Mouse (Mus musculus) urinary bladder, adult 2 months (tissue): ENCODE data around the gene Gm45233. TPM values are rescaled to one million over a fixed set of nuclear protein-coding genes. Genes with fewer than 3 reads are reported as not detected.

Source experiments
- DNase-seq: peaks from one replicate; pipeline ENCODE4 v3.0.0; 2022; ENCODE audit warnings: low spot score
- polyA plus RNA-seq: library from polyadenylated mRNA; depleted of rRNA; stranded (reverse); fragments of >200 nt; gene quantifications from 2 replicates; pipeline ENCODE4 v1.2.3, GENCODE M21; 2012; rRNA removed

The Gm45233 gene
- polyA plus RNA-seq, 1 experiment: 0.12 TPM

GRCm38 (mm10) chr7:43495343-43496021 is 51.6 kb downstream of the Gm45233 start:
- DNase-seq: no peak

GRCm38 (mm10) chr7:43511707-43512478 is 68.0 kb downstream of the Gm45233 start:
- no peak for DNase-seq

- DNase-seq: no peak
Measured at GRCm38 (mm10) chr7:43512519-43512918, 68.6 kb downstream of the Gm45233 start.

Other genes with a start within 250 kb of the Gm45233 start
- gene Zfp715, start 130.8 kb upstream of the Gm45233 start, polyA plus RNA-seq: 11.9 and 13.1 TPM in 2 replicates
- gene Siglecf, start 92.8 kb upstream of the Gm45233 start, polyA plus RNA-seq: 0.30 and 0.50 TPM in 2 replicates
- 2.0 TPM in 2 replicates for gene Siglecg, start 35.9 kb upstream of the Gm45233 start, polyA plus RNA-seq
- gene Lim2, start 16.5 kb upstream of the Gm45233 start, polyA plus RNA-seq: not detected in 2 replicates
- gene Nkg7, start 7.1 kb upstream of the Gm45233 start, polyA plus RNA-seq: 4.0 and 4.4 TPM in 2 replicates
- gene Cldnd2, start 3.3 kb upstream of the Gm45233 start, polyA plus RNA-seq: not detected in 2 replicates
- 244 and 246 TPM in 2 replicates for gene Etfb, start within 50 bp of the Gm45233 start, polyA plus RNA-seq
- gene Vsig10l, start 19.0 kb downstream of the Gm45233 start, polyA plus RNA-seq: 2.7 and 3.1 TPM in 2 replicates
- gene Iglon5, start 45.9 kb downstream of the Gm45233 start, polyA plus RNA-seq: 3.7 and 7.2 TPM in 2 replicates
- not detected in 2 replicates for gene 4931406B18Rik, start 61.8 kb downstream of the Gm45233 start, polyA plus RNA-seq
- 5.9 and 7.2 TPM in 2 replicates for gene Cd33, start 100.3 kb downstream of the Gm45233 start, polyA plus RNA-seq
- 4.0 and 4.3 TPM in 2 replicates for gene Zfp658, start 118.1 kb downstream of the Gm45233 start, polyA plus RNA-seq
- 6.8 and 7.1 TPM in 2 replicates for gene Zfp719, start 135.5 kb downstream of the Gm45233 start, polyA plus RNA-seq
- 0.03 TPM in 1 of 2 replicates, not detected in the other for gene Zfp819, start 163.0 kb downstream of the Gm45233 start, polyA plus RNA-seq
- not detected in 2 replicates for gene Ceacam18, start 190.6 kb downstream of the Gm45233 start, polyA plus RNA-seq
- 1.4 and 2.3 TPM in 2 replicates for gene Siglece, start 216.0 kb downstream of the Gm45233 start, polyA plus RNA-seq
- 9.7 and 10.2 TPM in 2 replicates for gene Ctu1, start 227.9 kb downstream of the Gm45233 start, polyA plus RNA-seq
- 0.06 and 0.07 TPM in 2 replicates for gene Klk14, start 246.3 kb downstream of the Gm45233 start, polyA plus RNA-seq